Mouse (Mus musculus) lung, embryonic 14.5 days (tissue): ENCODE data around the gene Olfr488. TPM values are rescaled to one million over a fixed set of nuclear protein-coding genes. Genes with fewer than 3 reads are reported as not detected.
"Not testable (repeated sequence)": the region's sequence is repeated elsewhere in the genome, so short reads cannot be mapped to it uniquely, and the experiment has no call there.

ENCODE experiments used
- ATAC-seq: fragments of 200-750 bp; cut with Nextera tagmentation; 2 replicates; pipeline ENCODE4 v1.8.0; 2017; ENCODE audit warnings: mild to moderate bottlenecking, moderate TSS enrichment, moderate library complexity; ENCODE audit not compliant: insufficient read depth
- DNase-seq: peaks from one replicate; pipeline ENCODE4 v3.0.0-alpha.2; 2015
- H3K27ac ChIP-seq: fragments of 300-500 bp; sonication (generic); 2 replicates; pipeline ENCODE4 v1.5.1; 2014; ENCODE audit warnings: low read depth, mild to moderate bottlenecking, moderate library complexity
- H3K27me3 ChIP-seq: fragments of 300-500 bp; sonication (generic); 2 replicates; pipeline ENCODE4 v1.6.1; 2014; ENCODE audit warnings: low read length, control low read depth; ENCODE audit not compliant: insufficient read depth
- H3K36me3 ChIP-seq: fragments of 300-500 bp; sonication (generic); 2 replicates; pipeline ENCODE4 v1.6.1; 2014; ENCODE audit warnings: control low read depth; ENCODE audit not compliant: insufficient read depth
- H3K4me1 ChIP-seq: fragments of 300-500 bp; sonication (generic); 2 replicates; pipeline ENCODE4 v1.6.1; 2014; ENCODE audit warnings: antibody characterized with exemption, control low read depth; ENCODE audit not compliant: insufficient read depth
- H3K4me2 ChIP-seq: fragments of 300-500 bp; sonication (generic); 2 replicates; pipeline ENCODE4 v1.6.1; 2014; ENCODE audit warnings: mild to moderate bottlenecking
- H3K4me3 ChIP-seq: fragments of 300-500 bp; sonication (generic); 2 replicates; pipeline ENCODE4 v1.5.1; 2014; ENCODE audit warnings: low read depth, low read length
- H3K9ac ChIP-seq: fragments of 300-500 bp; sonication (generic); 2 replicates; pipeline ENCODE4 v1.6.1; 2014
- H3K9me3 ChIP-seq: fragments of 300-500 bp; sonication (generic); 2 replicates; pipeline ENCODE4 v1.6.1; 2016; ENCODE audit warnings: low read depth, low read length, control low read depth
- CTCF ChIP-seq: IDR thresholded peaks from 2 replicates; pipeline ENCODE4 v1.5.1; 2016; ENCODE audit warnings: antibody characterized with exemption, low read depth
- WGBS: fragments of 180-500 bp; shearing (Covaris S2); extraction: QIAGEN DNeasy Blood & Tissue Kit; methylation state at CpG from one replicate; pipeline ENCODE4 v1.1.7; 2014; 5-methylcytosine and 5-hydroxymethylcytosine counted together
- polyA plus RNA-seq: library from polyadenylated mRNA; unstranded; fragments of >200 nt; fragmentation: Nextera tagmentation; extraction: Ambion mirVana; gene quantifications from 2 replicates; pipeline ENCODE4 v1.2.1, GENCODE M21; 2014

The Olfr488 gene
- not detected in 2 replicates for polyA plus RNA-seq

GRCm38 (mm10) chr7:108258247-108258646, at the start of gene Olfr488:
Gene Olfr488 (minus strand): TSS chr7:108258347.
- no peak within 1 kb of the TSS for H3K27ac ChIP-seq
- no peak within 1 kb of the TSS for H3K4me2 ChIP-seq
- ATAC-seq (no peak), DNase-seq (no peak)
- no peaks in the 10 kb centered on the region for H3K9me3 ChIP-seq
- no peak within 1 kb of the TSS for H3K9ac ChIP-seq
- H3K4me3 ChIP-seq = no peak within 1 kb of the TSS
- TF ChIP-seq CTCF = no peak
- H3K27me3 ChIP-seq = no peaks in the 10 kb centered on the region
- H3K4me1 ChIP-seq = no peaks in the 10 kb centered on the region
- no peaks in the 10 kb centered on the region for H3K36me3 ChIP-seq

GRCm38 (mm10) chr7:108288834-108289233, 30.7 kb upstream of the Olfr488 start, which contains the start of gene Olfr490:
Gene Olfr490 (minus strand): TSS chr7:108288934.
- Histone ChIP-seq H3K4me1 (no peaks in the 10 kb centered on the region), H3K27ac (no peak within 1 kb of the TSS), H3K4me2 (no peak within 1 kb of the TSS), H3K36me3 (no peaks in the 10 kb centered on the region), H3K9ac (no peak within 1 kb of the TSS), H3K4me3 (no peak within 1 kb of the TSS), H3K9me3 (no peaks in the 10 kb centered on the region), H3K27me3 (no peaks in the 10 kb centered on the region)
- TF ChIP-seq CTCF = no peak
- ATAC-seq (no peak), DNase-seq (no peak)

- H3K4me2 ChIP-seq = no peak overlapping the region
- ATAC-seq = no peak
- 74% methylated on average over 3 of the region's 3 CpGs for WGBS
These were observed 24.6 kb downstream of the Olfr488 start for GRCm38 (mm10) chr7:108233551-108233950.

GRCm38 (mm10) chr7:108214536-108214935, 43.6 kb downstream of the Olfr488 start, which contains the start of gene Olfr487:
Gene Olfr487 (minus strand): TSS chr7:108214636.
- not testable (repeated sequence) for H3K27me3 ChIP-seq, ATAC-seq, H3K4me2 ChIP-seq, H3K4me1 ChIP-seq, H3K4me3 ChIP-seq, H3K9ac ChIP-seq, H3K9me3 ChIP-seq, DNase-seq, H3K27ac ChIP-seq, H3K36me3 ChIP-seq

More at GRCm38 (mm10) chr7:108233551-108233950, 24.6 kb downstream of the Olfr488 start:
- Histone ChIP-seq H3K27ac (no peak overlapping the region), H3K9ac (no peak overlapping the region), H3K9me3 (no peaks in the 10 kb centered on the region), H3K4me1 (no peaks in the 10 kb centered on the region), H3K27me3 (no peaks in the 10 kb centered on the region), H3K4me3 (no peak overlapping the region), H3K36me3 (no peaks in the 10 kb centered on the region)
- DNase-seq = no peak
- TF ChIP-seq CTCF = no peak

Other genes starting within 250 kb of the Olfr488 start
- not detected in 2 replicates for gene Olfr478, start 224.4 kb downstream of the Olfr488 start, polyA plus RNA-seq
- not detected in 2 replicates for gene Olfr479, start 207.7 kb downstream of the Olfr488 start, polyA plus RNA-seq
- not detected in 2 replicates for gene Olfr480, start 191.0 kb downstream of the Olfr488 start, polyA plus RNA-seq
- not detected in 2 replicates for gene Olfr481, start 178.5 kb downstream of the Olfr488 start, polyA plus RNA-seq
- 0.09 and 0.16 TPM in 2 replicates for gene Olfr482, start 160.8 kb downstream of the Olfr488 start, polyA plus RNA-seq
- not detected in 2 replicates for gene Olfr483, start 157.5 kb downstream of the Olfr488 start, polyA plus RNA-seq
- not detected in 2 replicates for gene Olfr484, start 130.9 kb downstream of the Olfr488 start, polyA plus RNA-seq
- gene Olfr485, start 98.5 kb downstream of the Olfr488 start, polyA plus RNA-seq = not detected in 2 replicates
- gene Olfr486, start 85.6 kb downstream of the Olfr488 start, polyA plus RNA-seq = not detected in 2 replicates
- gene Olfr487, start 43.7 kb downstream of the Olfr488 start, polyA plus RNA-seq = not detected in 2 replicates
- not detected in 2 replicates for gene Olfr490, start 30.6 kb upstream of the Olfr488 start, polyA plus RNA-seq
- not detected in 2 replicates for gene Olfr491, start 55.1 kb upstream of the Olfr488 start, polyA plus RNA-seq
- gene Olfr492, start 65.3 kb upstream of the Olfr488 start, polyA plus RNA-seq = not detected in 2 replicates
- not detected in 2 replicates for gene Olfr493, start 88.6 kb upstream of the Olfr488 start, polyA plus RNA-seq
- gene Olfr494, start 107.0 kb upstream of the Olfr488 start, polyA plus RNA-seq = not detected in 2 replicates
- gene Olfr495, start 134.8 kb upstream of the Olfr488 start, polyA plus RNA-seq = not detected in 2 replicates
- not detected in 2 replicates for gene Olfr497, start 162.1 kb upstream of the Olfr488 start, polyA plus RNA-seq
- not detected in 2 replicates for gene Olfr498, start 207.0 kb upstream of the Olfr488 start, polyA plus RNA-seq